Comparison of ENCODE assay signal across 25 mouse cellular contexts in the genomic region with DNA sequence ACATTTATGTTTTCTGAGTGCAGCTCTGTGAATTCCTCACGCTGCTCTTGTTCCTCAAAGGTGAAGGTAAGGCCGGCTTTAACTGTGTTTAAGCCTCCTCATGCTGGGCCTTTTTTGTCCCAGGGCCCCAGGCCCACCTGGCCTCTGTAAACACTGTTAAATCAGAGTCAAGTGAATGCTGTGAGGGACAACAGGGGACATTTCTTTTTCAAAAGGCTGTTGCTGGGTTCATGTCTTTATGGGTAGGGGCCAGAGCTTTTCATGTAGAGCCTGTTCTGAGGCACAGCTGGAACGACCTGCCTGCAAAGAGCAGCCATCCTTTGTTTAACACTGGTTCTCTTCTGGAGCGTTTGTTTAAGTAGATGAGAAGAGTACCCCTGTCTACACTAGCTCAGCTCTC.
DNase-seq lines count a peak whose midpoint lies in the region; ATAC-seq and TF ChIP-seq lines count a peak whose summit lies in the region.
"Had no signal": no experiment of that assay in that cellular context is flagged by ENCODE, and none has a peak within 500 bp of the region (broad histone marks: within the 10 kb centered on the region; RNA-seq: fewer than 3 reads in every experiment).

No protein-coding gene starts in this region.

- no peak overlapping the region for H3K4me2 ChIP-seq in midbrain, postnatal 0 days (ENCODE audit: low read depth, low read length, poor library complexity, severe bottlenecking)
- H3K4me2 ChIP-seq: embryonic facial prominence, embryonic 13.5 days; embryonic facial prominence, embryonic 15.5 days; forebrain, embryonic 12.5 days had no signal

- no peak overlapping the region for H3K27ac ChIP-seq in midbrain, embryonic 10.5 days (replicated peaks)
- H3K27ac ChIP-seq in midbrain, postnatal 0 days (ENCODE audit: low read depth, low read length): no peak overlapping the region
- H3K27ac ChIP-seq: embryonic facial prominence, embryonic 13.5 days; embryonic facial prominence, embryonic 15.5 days; forebrain, embryonic 10.5 days; forebrain, embryonic 12.5 days had no signal

- no peak for TF ChIP-seq POLR2A in brain, embryonic 14.5 days (IDR thresholded peaks at IDR 0.05; ENCODE audit: borderline replicate concordance, extremely low read depth, insufficient read depth, insufficient read length, poor library complexity, severe bottlenecking)

- TF ChIP-seq CTCF in midbrain, postnatal 0 days (IDR thresholded peaks at IDR 0.05): no peak
- TF ChIP-seq CTCF in brain, embryonic 14.5 days (IDR thresholded peaks at IDR 0.05; ENCODE audit: borderline replicate concordance, extremely low read depth, insufficient read depth, insufficient read length): no peak

- H3K27me3 ChIP-seq in midbrain, embryonic 10.5 days (ENCODE audit: low read depth, poor library complexity, severe bottlenecking): no peaks in the 10 kb centered on the region
- H3K27me3 ChIP-seq in midbrain, postnatal 0 days (ENCODE audit: insufficient read depth, low read length): no peaks in the 10 kb centered on the region
- H3K27me3 ChIP-seq: embryonic facial prominence, embryonic 13.5 days; embryonic facial prominence, embryonic 15.5 days; Patski had no signal

- 5% methylated on average over 4 of the region's 4 CpGs for WGBS in midbrain, embryonic 10.5 days
- 4% methylated on average over 4 of the region's 4 CpGs for WGBS in midbrain, postnatal 0 days

- no peak overlapping the region for H3K4me3 ChIP-seq in midbrain, embryonic 10.5 days
- no peak overlapping the region for H3K4me3 ChIP-seq in midbrain, postnatal 0 days (ENCODE audit: low read depth, low read length)
- H3K4me3 ChIP-seq: embryonic facial prominence, embryonic 13.5 days; embryonic facial prominence, embryonic 15.5 days; erythroblast, embryonic 14.5 days; forebrain, embryonic 10.5 days; forebrain, embryonic 12.5 days had no signal

- DNase-seq in midbrain, embryonic 10.5 days (ENCODE audit: low spot score): peak; percentile 15
- no peak for DNase-seq in midbrain, postnatal 0 days (ENCODE audit: low spot score)
- peak; percentile 73 for DNase-seq in R1 (ENCODE audit: low read depth, low spot score)
- DNase-seq in brain, embryonic 14.5 days (ENCODE audit: low read depth): peak; percentile 43
- DNase-seq in gastrocnemius, postnatal 10 days: no peak
- DNase-seq in retina, embryonic 14.5 days (ENCODE audit: low spot score): no peak
- DNase-seq: adrenal gland, adult 8-10 months; adrenal gland, postnatal 14 days; adrenal gland, postnatal 36 days; cerebellum, adult 11 months; cerebellum, adult 18-20 months; cerebellum, adult 8-10 months; cerebellum, adult 9-11 months; cerebellum, postnatal 14 days; cerebellum, postnatal 36 days; embryo, embryonic 11 days had no signal

- no peaks in the 10 kb centered on the region for H3K9me3 ChIP-seq in midbrain, embryonic 10.5 days (replicated peaks)
- H3K9me3 ChIP-seq in midbrain, postnatal 0 days (ENCODE audit: low read length): no peaks in the 10 kb centered on the region
- H3K9me3 ChIP-seq: embryonic facial prominence, embryonic 13.5 days; embryonic facial prominence, embryonic 15.5 days; forebrain, embryonic 12.5 days; G1E had no signal

- H3K36me3 ChIP-seq in midbrain, embryonic 10.5 days: no peaks in the 10 kb centered on the region
- H3K36me3 ChIP-seq in midbrain, postnatal 0 days (ENCODE audit: insufficient read depth, low read length): no peaks in the 10 kb centered on the region
- H3K36me3 ChIP-seq: embryonic facial prominence, embryonic 13.5 days; embryonic facial prominence, embryonic 15.5 days; forebrain, embryonic 10.5 days; forebrain, embryonic 12.5 days; G1E had no signal

- ATAC-seq in midbrain, postnatal 0 days (ENCODE audit: low FRiP score): no peak
- ATAC-seq: activated CD4-positive, CD25-positive, alpha-beta regulatory T cell, adult 4 months; forebrain, embryonic 16.5 days; Patski had no signal

- H3K4me1 ChIP-seq in midbrain, embryonic 10.5 days: peaks cover 4% of the 10 kb centered on the region
- no peaks in the 10 kb centered on the region for H3K4me1 ChIP-seq in midbrain, postnatal 0 days (ENCODE audit: insufficient read depth, low read length)
- H3K4me1 ChIP-seq: embryonic facial prominence, embryonic 13.5 days; embryonic facial prominence, embryonic 15.5 days had no signal

- H3K9ac ChIP-seq in midbrain, postnatal 0 days (replicated peaks; ENCODE audit: low read length, poor library complexity, severe bottlenecking): no peak overlapping the region
- H3K9ac ChIP-seq: embryonic facial prominence, embryonic 13.5 days; embryonic facial prominence, embryonic 15.5 days; forebrain, embryonic 12.5 days had no signal

Comparison
In these comparisons a context has a peak if more than half of its experiments do, and no peak if none do; other contexts are left out.
1. DNase-seq: peak in midbrain, embryonic 10.5 days (single experiment), R1 (single experiment) and brain, embryonic 14.5 days (single experiment); none in midbrain, postnatal 0 days (single experiment), gastrocnemius, postnatal 10 days (single experiment) and retina, embryonic 14.5 days (single experiment).